Mouse (Mus musculus): ENCODE data around the gene Degs1. TPM values are rescaled to one million over a fixed set of nuclear protein-coding genes. Genes with fewer than 3 reads are reported as not detected.

Gene Degs1
- polyA plus RNA-seq, 1 experiment from 2014 or later = 118 TPM

Other genes starting within 250 kb of the Degs1 start
- gene Srp9, start 158.1 kb downstream of the Degs1 start, polyA plus RNA-seq (2014; fragmentation: Nextera tagmentation; extraction: Ambion mirVana) = 155 and 197 TPM in 2 replicates
- gene Vmn1r1, start 118.3 kb downstream of the Degs1 start, polyA plus RNA-seq (2014; fragmentation: Nextera tagmentation; extraction: Ambion mirVana) = not detected in 2 replicates
- 20.3 and 27.3 TPM in 2 replicates for gene Fbxo28, start 58.8 kb upstream of the Degs1 start, polyA plus RNA-seq (2014; fragmentation: Nextera tagmentation; extraction: Ambion mirVana)
- gene Trp53bp2, start 126.4 kb upstream of the Degs1 start, polyA plus RNA-seq (2014; fragmentation: Nextera tagmentation; extraction: Ambion mirVana) = 14.6 and 32.4 TPM in 2 replicates
- gene Capn2, start 234.8 kb upstream of the Degs1 start, polyA plus RNA-seq (2014; fragmentation: Nextera tagmentation; extraction: Ambion mirVana) = 52.3 and 94.7 TPM in 2 replicates